In the genomic region with DNA sequence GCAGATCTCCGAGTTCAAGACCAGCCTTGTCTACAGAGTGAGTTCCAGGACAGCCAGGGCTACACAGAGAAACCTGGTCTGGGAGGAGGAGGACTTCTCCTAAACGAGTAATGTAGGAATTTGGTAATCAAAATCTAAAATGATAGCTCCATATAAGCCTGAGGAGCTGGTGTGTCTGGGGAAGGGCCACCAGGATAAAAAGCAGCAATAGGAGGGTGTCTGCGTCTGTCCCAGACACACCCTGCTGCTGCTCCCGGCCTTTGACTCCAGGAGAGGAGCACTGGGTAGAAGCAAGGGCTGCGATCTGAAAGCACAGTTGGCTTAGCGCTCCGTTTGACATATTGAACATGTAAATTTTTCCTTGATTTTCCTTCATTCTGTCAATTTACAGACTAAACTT, we compare ENCODE assay signal across 9 mouse cellular contexts. TPM values are rescaled to one million over a fixed set of nuclear protein-coding genes. Genes with fewer than 3 reads are reported as not detected.
A peak's percentile ranks its signal among the peaks of the same experiment; 100 is the strongest.
DNase-seq lines count a peak whose midpoint lies in the region; ATAC-seq and TF ChIP-seq lines count a peak whose summit lies in the region.
"Had no signal": no experiment of that assay in that cellular context is flagged by ENCODE, and none has a peak within 500 bp of the region (broad histone marks: within the 10 kb centered on the region; RNA-seq: fewer than 3 reads in every experiment).

No protein-coding gene starts in this region.

- no peak for TF ChIP-seq CTCF in lung, postnatal 0 days (IDR thresholded peaks at IDR 0.05)

- peaks cover 36% of the 10 kb centered on the region for H3K4me1 ChIP-seq in forebrain, embryonic 15.5 days
- peaks cover 22% of the 10 kb centered on the region for H3K4me1 ChIP-seq in forebrain, embryonic 10.5 days
- H3K4me1 ChIP-seq in kidney, embryonic 14.5 days (ENCODE audit: control insufficient read depth, insufficient read depth, low read length) = peaks cover 28% of the 10 kb centered on the region
- peaks cover 18% of the 10 kb centered on the region for H3K4me1 ChIP-seq in lung, postnatal 0 days (ENCODE audit: insufficient read depth, low read depth, low read length)
- H3K4me1 ChIP-seq in stomach, embryonic 15.5 days = peaks cover 44% of the 10 kb centered on the region

- TF ChIP-seq EP300 in lung, postnatal 0 days (IDR thresholded peaks at IDR 0.05) = no peak

- H3K36me3 ChIP-seq in forebrain, embryonic 15.5 days = no peaks in the 10 kb centered on the region; the same call in 1 of the 2 replicates
- H3K36me3 ChIP-seq in forebrain, embryonic 10.5 days (replicated peaks) = peaks cover 38% of the 10 kb centered on the region
- peaks cover 28% of the 10 kb centered on the region for H3K36me3 ChIP-seq in kidney, embryonic 14.5 days (ENCODE audit: control insufficient read depth, insufficient read depth, low read length)
- peaks cover 18% of the 10 kb centered on the region; the same call in 1 of the 2 replicates for H3K36me3 ChIP-seq in lung, postnatal 0 days (ENCODE audit: insufficient read depth, low read length)
- H3K36me3 ChIP-seq in stomach, embryonic 15.5 days = 0 out of 2 replicates have a peak, but pooled peaks cover 3% of the 10 kb centered on the region

- 75% methylated on average over 7 of the region's 7 CpGs for WGBS in forebrain, embryonic 15.5 days
- 88% methylated on average over 7 of the region's 7 CpGs for WGBS in forebrain, embryonic 10.5 days
- 73% methylated on average over 7 of the region's 7 CpGs for WGBS in kidney, embryonic 14.5 days
- WGBS in lung, postnatal 0 days = 56% methylated on average over 7 of the region's 7 CpGs
- 58% methylated on average over 7 of the region's 7 CpGs for WGBS in stomach, embryonic 15.5 days

- H3K9ac ChIP-seq in forebrain, embryonic 15.5 days (replicated peaks) = no peak overlapping the region
- no peak overlapping the region for H3K9ac ChIP-seq in kidney, embryonic 14.5 days (ENCODE audit: low read depth, low read length)
- no peak overlapping the region for H3K9ac ChIP-seq in lung, postnatal 0 days (replicated peaks; ENCODE audit: low read depth)
- no peak overlapping the region for H3K9ac ChIP-seq in stomach, embryonic 15.5 days

- H3K4me3 ChIP-seq in forebrain, embryonic 15.5 days = no peak overlapping the region
- no peak overlapping the region for H3K4me3 ChIP-seq in forebrain, embryonic 10.5 days
- no peak overlapping the region for H3K4me3 ChIP-seq in kidney, embryonic 14.5 days (ENCODE audit: low read length)
- H3K4me3 ChIP-seq in lung, postnatal 0 days (ENCODE audit: low read depth, low read length) = no peak overlapping the region
- no peak overlapping the region for H3K4me3 ChIP-seq in stomach, embryonic 15.5 days (replicated peaks)

- H3K27ac ChIP-seq in forebrain, embryonic 15.5 days (replicated peaks) = peak overlapping the region; percentile 77; the same call in 1 of the 2 replicates
- no peak overlapping the region for H3K27ac ChIP-seq in forebrain, embryonic 10.5 days
- H3K27ac ChIP-seq in kidney, embryonic 14.5 days (ENCODE audit: low read depth, low read length) = peak overlapping the region; percentile 48; the same call in 1 of the 2 replicates
- peak overlapping the region; percentile 76 for H3K27ac ChIP-seq in lung, postnatal 0 days (ENCODE audit: low read length)
- peak overlapping the region; percentile 53; the same call in 1 of the 2 replicates for H3K27ac ChIP-seq in stomach, embryonic 15.5 days

- H3K27me3 ChIP-seq in forebrain, embryonic 15.5 days = no peaks in the 10 kb centered on the region
- no peaks in the 10 kb centered on the region for H3K27me3 ChIP-seq in forebrain, embryonic 10.5 days (ENCODE audit: poor library complexity, severe bottlenecking)
- H3K27me3 ChIP-seq in kidney, embryonic 14.5 days (ENCODE audit: control insufficient read depth, insufficient read depth, low read length) = no peaks in the 10 kb centered on the region
- H3K27me3 ChIP-seq in lung, postnatal 0 days (replicated peaks; ENCODE audit: insufficient read depth, low read length) = no peaks in the 10 kb centered on the region
- no peaks in the 10 kb centered on the region for H3K27me3 ChIP-seq in stomach, embryonic 15.5 days (replicated peaks)

- no peaks in the 10 kb centered on the region for H3K9me3 ChIP-seq in forebrain, embryonic 15.5 days
- H3K9me3 ChIP-seq in forebrain, embryonic 10.5 days = no peaks in the 10 kb centered on the region
- no peaks in the 10 kb centered on the region for H3K9me3 ChIP-seq in kidney, embryonic 14.5 days (ENCODE audit: control insufficient read depth, low read length)
- H3K9me3 ChIP-seq in lung, postnatal 0 days (ENCODE audit: low read length) = no peaks in the 10 kb centered on the region
- H3K9me3 ChIP-seq in stomach, embryonic 15.5 days = no peaks in the 10 kb centered on the region

- ATAC-seq in forebrain, embryonic 15.5 days (replicated peaks) = no peak
- no peak for ATAC-seq in kidney, embryonic 14.5 days (ENCODE audit: low FRiP score, low TSS enrichment)
- no peak for ATAC-seq in lung, postnatal 0 days
- no peak for ATAC-seq in stomach, embryonic 15.5 days (ENCODE audit: insufficient read depth, low FRiP score, low read depth)

- DNase-seq in forebrain, embryonic 10.5 days (ENCODE audit: extremely low spot score, low spot score) = no peak
- no peak for DNase-seq in kidney, adult 8-10 months
- DNase-seq in lung, postnatal 0 days (ENCODE audit: low spot score) = no peak
- DNase-seq in lung, postnatal 25 days (ENCODE audit: low spot score) = no peak
- no peak for DNase-seq in urinary bladder, postnatal 4 days (ENCODE audit: low spot score in 2 of 2)
- DNase-seq: left cerebral cortex, postnatal 4 days had no signal

- no peak overlapping the region for H3K4me2 ChIP-seq in forebrain, embryonic 15.5 days (replicated peaks)
- no peak overlapping the region for H3K4me2 ChIP-seq in kidney, embryonic 14.5 days (replicated peaks; ENCODE audit: low read depth, low read length)
- H3K4me2 ChIP-seq in lung, postnatal 0 days (replicated peaks; ENCODE audit: low read depth, low read length) = no peak overlapping the region
- H3K4me2 ChIP-seq in stomach, embryonic 15.5 days = no peak overlapping the region

RNA-seq across cellular contexts. Expression of a gene that starts 36.7 kb away (rescaled TPM):
- 0.38 and 0.87 TPM in 2 replicates for polyA plus RNA-seq in forebrain, embryonic 15.5 days (2015; fragmentation: Nextera tagmentation; extraction: Ambion mirVana)
- polyA plus RNA-seq in forebrain, embryonic 10.5 days (2016; fragmentation: Nextera tagmentation; extraction: Ambion mirVana) = 1.2 and 2.5 TPM in 2 replicates
- 6.9 and 7.6 TPM in 2 replicates for polyA plus RNA-seq in kidney, embryonic 14.5 days (2014; fragmentation: Nextera tagmentation; extraction: Ambion mirVana)
- 8.7 and 10.3 TPM in 2 replicates for polyA plus RNA-seq in lung, postnatal 0 days (2015; fragmentation: Nextera tagmentation; extraction: Ambion mirVana)
- polyA plus RNA-seq in stomach, embryonic 15.5 days (2015; fragmentation: Nextera tagmentation; extraction: Ambion mirVana) = 6.8 and 7.8 TPM in 2 replicates

RNA-seq across cellular contexts. Expression of a gene that starts 37.1 kb away (rescaled TPM):
- polyA plus RNA-seq in forebrain, embryonic 15.5 days (2015; fragmentation: Nextera tagmentation; extraction: Ambion mirVana) = 0.48 and 0.55 TPM in 2 replicates
- 0.06 and 0.27 TPM in 2 replicates for polyA plus RNA-seq in forebrain, embryonic 10.5 days (2016; fragmentation: Nextera tagmentation; extraction: Ambion mirVana)
- 0.53 TPM in 1 of 2 replicates, not detected in the other for polyA plus RNA-seq in kidney, embryonic 14.5 days (2014; fragmentation: Nextera tagmentation; extraction: Ambion mirVana)
- polyA plus RNA-seq in lung, postnatal 0 days (2015; fragmentation: Nextera tagmentation; extraction: Ambion mirVana) = not detected in 2 replicates
- polyA plus RNA-seq in stomach, embryonic 15.5 days (2015; fragmentation: Nextera tagmentation; extraction: Ambion mirVana) = 0.13 and 0.23 TPM in 2 replicates

RNA-seq across cellular contexts. Expression of a gene that starts 45.0 kb away (rescaled TPM):
- polyA plus RNA-seq in forebrain, embryonic 15.5 days (2015; fragmentation: Nextera tagmentation; extraction: Ambion mirVana) = 31.8 and 33.6 TPM in 2 replicates
- 47.4 and 49.1 TPM in 2 replicates for polyA plus RNA-seq in forebrain, embryonic 10.5 days (2016; fragmentation: Nextera tagmentation; extraction: Ambion mirVana)
- 103 and 143 TPM in 2 replicates for polyA plus RNA-seq in kidney, embryonic 14.5 days (2014; fragmentation: Nextera tagmentation; extraction: Ambion mirVana)
- 149 and 153 TPM in 2 replicates for polyA plus RNA-seq in lung, postnatal 0 days (2015; fragmentation: Nextera tagmentation; extraction: Ambion mirVana)
- 109 TPM in 2 replicates for polyA plus RNA-seq in stomach, embryonic 15.5 days (2015; fragmentation: Nextera tagmentation; extraction: Ambion mirVana)
